Mouse (Mus musculus) intestine, postnatal 0 days (tissue): ENCODE data around the gene Iqschfp. TPM values are rescaled to one million over a fixed set of nuclear protein-coding genes. Genes with fewer than 3 reads are reported as not detected.

Experiments used
- ATAC-seq: fragments of 200-750 bp; cut with Nextera tagmentation; 2 replicates; pipeline ENCODE4 v1.8.0; 2017; ENCODE audit warnings: mild to moderate bottlenecking, moderate TSS enrichment, moderate library complexity
- H3K27ac ChIP-seq: fragments of 300-500 bp; sonication (generic); 2 replicates; pipeline ENCODE4 v1.5.1; 2014; ENCODE audit warnings: mild to moderate bottlenecking, low read depth, low read length, moderate library complexity
- H3K27me3 ChIP-seq: fragments of 300-500 bp; sonication (generic); replicated peaks from 2 replicates; pipeline ENCODE4 v1.6.1; 2014; ENCODE audit warnings: low read length, mixed read lengths; ENCODE audit not compliant: control insufficient read depth, insufficient read depth
- H3K36me3 ChIP-seq: fragments of 300-500 bp; sonication (generic); 2 replicates; pipeline ENCODE4 v1.6.1; 2014; ENCODE audit warnings: mild to moderate bottlenecking, moderate library complexity; ENCODE audit not compliant: control insufficient read depth, insufficient read depth
- H3K4me1 ChIP-seq: fragments of 300-500 bp; sonication (generic); replicated peaks from 2 replicates; pipeline ENCODE4 v1.6.1; 2014; ENCODE audit warnings: antibody characterized with exemption, low read length, mixed read lengths; ENCODE audit not compliant: control insufficient read depth, insufficient read depth
- H3K4me2 ChIP-seq: fragments of 300-500 bp; sonication (generic); replicated peaks from 2 replicates; pipeline ENCODE4 v1.6.1; 2014; ENCODE audit warnings: low read depth, mild to moderate bottlenecking, moderate library complexity
- H3K4me3 ChIP-seq: fragments of 300-500 bp; sonication (generic); 2 replicates; pipeline ENCODE4 v1.5.1; 2014; ENCODE audit warnings: low read depth, low read length
- H3K9ac ChIP-seq: fragments of 300-500 bp; sonication (generic); 2 replicates; pipeline ENCODE4 v1.6.1; 2014; ENCODE audit warnings: mild to moderate bottlenecking, low read depth, low read length
- H3K9me3 ChIP-seq: fragments of 300-500 bp; sonication (generic); 2 replicates; pipeline ENCODE4 v1.6.1; 2016; ENCODE audit warnings: mixed run types; ENCODE audit not compliant: control insufficient read depth
- CTCF ChIP-seq: sonication (generic); IDR thresholded peaks from 2 replicates; pipeline ENCODE4 v1.5.1; 2016; ENCODE audit warnings: low read depth, mild to moderate bottlenecking, control low read depth, antibody characterized with exemption, moderate library complexity
- WGBS: fragments of 180-500 bp; shearing (Covaris S2); extraction: QIAGEN DNeasy Blood & Tissue Kit; methylation state at CpG from one replicate; pipeline ENCODE4 v1.1.7; 2014; 5-methylcytosine and 5-hydroxymethylcytosine counted together
- polyA plus RNA-seq: library from polyadenylated mRNA; unstranded; fragments of >200 nt; fragmentation: Nextera tagmentation; extraction: Ambion mirVana; gene quantifications from 2 replicates; pipeline ENCODE4 v1.2.1, GENCODE M21; 2015

Gene Iqschfp
- polyA plus RNA-seq, 1 experiment from 2014 or later, result 0.37 TPM

- no peak overlapping the region for H3K27ac ChIP-seq
These were observed 486.8 kb downstream of the Iqschfp start for GRCm38 (mm10) chr3:68378799-68379198.

GRCm38 (mm10) chr3:68379242-68379641 lies 487.2 kb downstream of the Iqschfp start:
- Histone ChIP-seq H3K4me3 (no peak overlapping the region), H3K4me1 (no peaks in the 10 kb centered on the region), H3K9me3 (no peaks in the 10 kb centered on the region), H3K36me3 (no peaks in the 10 kb centered on the region), H3K27me3 (no peaks in the 10 kb centered on the region), H3K27ac (no peak overlapping the region), H3K4me2 (peak overlapping the region; percentile 21; the same call in 1 of the 2 replicates), H3K9ac (no peak overlapping the region)
- no peak for ATAC-seq
- no peak for TF ChIP-seq CTCF
- WGBS, result 13% methylated on average over 7 of the region's 7 CpGs

More at GRCm38 (mm10) chr3:68378799-68379198, 486.8 kb downstream of the Iqschfp start:
- Histone ChIP-seq H3K4me2 (no peak overlapping the region), H3K27me3 (no peaks in the 10 kb centered on the region), H3K9ac (no peak overlapping the region), H3K36me3 (no peaks in the 10 kb centered on the region), H3K9me3 (no peaks in the 10 kb centered on the region), H3K4me1 (no peaks in the 10 kb centered on the region), H3K4me3 (no peak overlapping the region)
- no peak for ATAC-seq
- TF ChIP-seq CTCF, result no peak
- WGBS, result 35% methylated on average over 2 of the region's 2 CpGs

GRCm38 (mm10) chr3:68383672-68384071 lies 491.6 kb downstream of the Iqschfp start:
- Histone ChIP-seq H3K27me3 (no peaks in the 10 kb centered on the region), H3K36me3 (no peaks in the 10 kb centered on the region), H3K4me2 (no peak overlapping the region), H3K4me1 (no peaks in the 10 kb centered on the region), H3K9ac (no peak overlapping the region), H3K4me3 (no peak overlapping the region), H3K9me3 (no peaks in the 10 kb centered on the region), H3K27ac (no peak overlapping the region)
- TF ChIP-seq CTCF, result no peak
- ATAC-seq, result no peak

GRCm38 (mm10) chr3:68385544-68385943 lies 493.5 kb downstream of the Iqschfp start:
- no peaks in the 10 kb centered on the region for H3K9me3 ChIP-seq
- H3K4me1 ChIP-seq, result no peaks in the 10 kb centered on the region
- H3K9ac ChIP-seq, result no peak overlapping the region
- no peaks in the 10 kb centered on the region for H3K36me3 ChIP-seq
- H3K27me3 ChIP-seq, result no peaks in the 10 kb centered on the region
- 87% methylated on average over 3 of the region's 3 CpGs for WGBS
- no peak overlapping the region for H3K27ac ChIP-seq
- H3K4me3 ChIP-seq, result no peak overlapping the region
- ATAC-seq, result no peak
- H3K4me2 ChIP-seq, result no peak overlapping the region
- no peak for TF ChIP-seq CTCF

- Histone ChIP-seq H3K4me2 (no peak overlapping the region), H3K9ac (no peak overlapping the region), H3K27me3 (no peaks in the 10 kb centered on the region), H3K4me1 (no peaks in the 10 kb centered on the region), H3K4me3 (no peak overlapping the region), H3K27ac (no peak overlapping the region), H3K9me3 (no peaks in the 10 kb centered on the region), H3K36me3 (no peaks in the 10 kb centered on the region)
- TF ChIP-seq CTCF, result no peak
- WGBS, result 92% methylated on average over 3 of the region's 3 CpGs
- no peak for ATAC-seq
These were observed 496.0 kb downstream of the Iqschfp start for GRCm38 (mm10) chr3:68388023-68388422.

GRCm38 (mm10) chr3:68393578-68393977 lies 501.5 kb downstream of the Iqschfp start:
- no peaks in the 10 kb centered on the region for H3K9me3 ChIP-seq
- 70% methylated on average over 2 of the region's 2 CpGs for WGBS

GRCm38 (mm10) chr3:68398691-68399090 lies 506.7 kb downstream of the Iqschfp start:
- H3K9me3 ChIP-seq, result no peaks in the 10 kb centered on the region
- H3K9ac ChIP-seq, result no peak overlapping the region
- 77% methylated on average over 3 of the region's 3 CpGs for WGBS
- no peak overlapping the region for H3K4me3 ChIP-seq
- no peak for ATAC-seq
- H3K36me3 ChIP-seq, result no peaks in the 10 kb centered on the region
- no peak for TF ChIP-seq CTCF
- no peaks in the 10 kb centered on the region for H3K4me1 ChIP-seq
- no peak overlapping the region for H3K4me2 ChIP-seq
- no peak overlapping the region for H3K27ac ChIP-seq
- H3K27me3 ChIP-seq, result no peaks in the 10 kb centered on the region

More at GRCm38 (mm10) chr3:68393578-68393977, 501.5 kb downstream of the Iqschfp start:
- H3K4me3 ChIP-seq, result no peak overlapping the region
- H3K36me3 ChIP-seq, result no peaks in the 10 kb centered on the region
- no peak for TF ChIP-seq CTCF
- H3K4me1 ChIP-seq, result no peaks in the 10 kb centered on the region
- H3K9ac ChIP-seq, result no peak overlapping the region
- no peak overlapping the region for H3K4me2 ChIP-seq
- no peak for ATAC-seq
- H3K27ac ChIP-seq, result no peak overlapping the region
- no peaks in the 10 kb centered on the region for H3K27me3 ChIP-seq
